Mouse (Mus musculus) small intestine, adult 2 months (tissue): ENCODE data around the gene Mad1l1.

ENCODE experiments used
- CTCF ChIP-seq: fragments of 200-500 bp; IDR thresholded peaks from 2 replicates; pipeline ENCODE4 v1.5.1; 2012; ENCODE audit warnings: low read depth, mild to moderate bottlenecking, control low read depth, inconsistent platforms, low read length, moderate library complexity, mixed read lengths; ENCODE audit not compliant: insufficient replicate concordance, insufficient read length; ENCODE audit errors: extremely low read depth
- POLR2A ChIP-seq: fragments of 200-500 bp; IDR thresholded peaks from 2 replicates; pipeline ENCODE4 v1.6.1; 2012; ENCODE audit warnings: low read depth, mild to moderate bottlenecking, control low read depth, inconsistent platforms, low read length, moderate library complexity

DNA sequence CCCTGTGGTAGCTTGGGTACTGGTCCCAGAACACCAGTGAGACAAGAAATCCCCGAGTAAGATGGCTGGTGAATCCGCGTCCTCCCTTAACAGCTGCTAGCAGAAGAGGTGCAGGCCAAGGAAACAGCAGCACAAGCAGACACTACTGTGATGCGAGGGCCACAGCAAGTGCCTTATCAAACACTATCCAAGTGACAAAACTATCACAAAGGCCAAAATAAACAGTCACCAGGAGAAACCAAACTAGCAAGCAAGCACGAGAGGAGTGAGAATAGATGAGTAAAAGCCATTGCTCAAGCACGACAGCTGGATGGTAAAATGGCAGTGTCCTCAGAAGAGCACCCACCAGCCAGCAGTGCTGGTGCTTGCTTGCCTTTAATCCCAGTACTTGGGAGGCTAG is 153.8 kb downstream of the Mad1l1 start:
- TF ChIP-seq CTCF (no peak), POLR2A (no peak)
